Mouse (Mus musculus) cortical plate, adult 2 months (tissue): ENCODE results near the gene Nrxn2.

Experiments
- CTCF ChIP-seq: fragments of 200-500 bp; IDR thresholded peaks from 2 replicates; pipeline ENCODE4 v1.5.1; 2011; ENCODE audit warnings: mild to moderate bottlenecking, control low read depth, low read length; ENCODE audit not compliant: insufficient read depth; ENCODE audit errors: extremely low read depth
- POLR2A ChIP-seq: fragments of 200-500 bp; IDR thresholded peaks from 2 replicates; pipeline ENCODE4 v1.6.1; 2011; ENCODE audit warnings: mild to moderate bottlenecking, low read length, control low read depth; ENCODE audit not compliant: insufficient read depth; ENCODE audit errors: extremely low read depth

DNA sequence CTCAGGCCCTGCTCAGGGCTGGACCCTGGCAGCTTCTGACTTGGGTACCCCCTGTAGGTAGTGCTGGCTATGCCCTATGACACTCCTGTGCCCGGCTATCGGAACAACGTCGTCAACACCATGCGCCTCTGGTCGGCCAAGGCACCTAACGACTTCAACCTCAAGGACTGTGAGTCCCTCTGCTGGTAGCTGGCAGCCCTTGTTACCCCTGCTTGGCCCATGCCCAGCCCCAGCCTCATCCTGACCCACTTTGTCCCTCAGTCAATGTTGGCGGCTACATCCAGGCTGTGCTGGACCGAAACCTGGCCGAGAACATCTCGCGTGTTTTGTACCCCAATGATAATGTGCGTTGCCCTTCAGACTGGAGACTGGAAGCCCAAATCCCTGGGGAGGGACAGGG is 30.5 kb upstream of the Nrxn2 start:
- TF ChIP-seq CTCF = no peak
- TF ChIP-seq POLR2A = no peak
